Mouse (Mus musculus): Measurements from ENCODE around the gene Svopl. TPM values are rescaled to one million over a fixed set of nuclear protein-coding genes. Genes with fewer than 3 reads are reported as not detected.
A peak's percentile ranks its signal among the peaks of the same experiment; 100 is the strongest.

Svopl gene
- polyA plus RNA-seq, 1 experiment, result 0.78 TPM

DNA sequence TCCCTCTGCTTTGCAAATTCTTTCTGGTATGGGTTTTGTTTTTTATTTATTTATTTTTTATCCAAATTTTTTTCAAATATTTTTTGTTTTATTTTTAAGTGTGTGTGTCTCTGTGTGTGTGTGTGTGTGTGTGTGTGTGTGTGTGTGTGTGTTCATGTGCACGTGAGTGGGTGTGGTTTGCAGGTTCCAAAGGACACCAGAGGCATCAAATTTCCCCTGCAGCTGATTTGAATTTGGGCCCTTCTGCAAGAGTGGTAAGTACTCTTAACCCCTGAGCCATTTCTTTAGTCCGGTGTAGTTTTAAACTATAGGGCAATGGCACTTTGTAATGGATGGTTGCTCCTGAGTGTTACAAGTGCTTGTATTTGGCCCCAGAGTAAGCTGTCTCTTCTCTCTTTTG, 18.6 kb downstream of the Svopl start:
- DNase-seq (ENCODE audit: low read depth), result no peak
- TF ChIP-seq POLR2A (IDR thresholded peaks at IDR 0.05; ENCODE audit: borderline replicate concordance, extremely low read depth, insufficient read depth, insufficient read length, poor library complexity, severe bottlenecking) (no peak), CTCF (IDR thresholded peaks at IDR 0.05; ENCODE audit: borderline replicate concordance, extremely low read depth, insufficient read depth, insufficient read length) (no peak)

DNA sequence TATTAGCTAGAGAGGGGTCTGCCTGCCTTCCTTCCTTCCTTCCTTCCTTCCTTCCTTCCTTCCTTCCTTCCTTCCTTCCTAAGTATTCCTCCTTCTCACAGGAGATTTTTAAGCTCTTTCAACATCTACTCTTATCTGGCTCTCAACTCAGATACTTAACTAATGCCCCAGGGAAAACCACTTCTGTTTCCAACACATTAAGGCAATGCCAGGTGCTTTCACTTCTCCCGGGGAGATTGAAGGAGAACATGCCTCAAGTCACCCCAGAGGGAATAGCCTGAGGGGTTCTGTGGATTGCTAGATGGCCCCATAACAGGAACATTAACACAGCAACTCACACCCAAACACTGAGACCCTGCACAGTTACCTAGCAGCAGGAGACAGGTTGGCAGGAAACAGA, 19.0 kb downstream of the Svopl start:
- TF ChIP-seq POLR2A (IDR thresholded peaks at IDR 0.05; ENCODE audit: borderline replicate concordance, extremely low read depth, insufficient read depth, insufficient read length, poor library complexity, severe bottlenecking), result no peak
- DNase-seq (ENCODE audit: low read depth), result no peak

DNA sequence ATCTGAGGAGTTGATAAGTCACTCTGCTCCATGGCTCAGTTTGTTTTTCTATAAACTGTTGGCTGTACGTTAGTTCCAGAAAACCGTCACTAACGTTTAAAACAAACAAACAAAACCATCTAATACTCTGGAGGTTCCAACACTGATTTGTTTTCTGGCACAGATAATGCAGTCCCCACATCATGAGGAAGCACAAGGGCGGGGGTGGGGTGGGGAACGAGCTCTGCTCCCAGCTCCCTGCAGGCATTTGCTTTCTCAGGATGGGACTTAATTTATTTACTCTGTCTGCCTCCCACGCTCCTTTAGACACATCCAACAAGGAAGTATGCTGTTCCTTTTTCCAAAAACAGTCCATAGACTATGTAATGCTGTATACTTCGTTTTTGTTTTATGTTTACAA, 23.5 kb downstream of the Svopl start:
- no peak for TF ChIP-seq POLR2A (IDR thresholded peaks at IDR 0.05; ENCODE audit: borderline replicate concordance, extremely low read depth, insufficient read depth, insufficient read length, poor library complexity, severe bottlenecking)
- no peak for TF ChIP-seq CTCF (IDR thresholded peaks at IDR 0.05; ENCODE audit: borderline replicate concordance, extremely low read depth, insufficient read depth, insufficient read length)
- peak; percentile 24 for DNase-seq (ENCODE audit: low read depth)

DNA sequence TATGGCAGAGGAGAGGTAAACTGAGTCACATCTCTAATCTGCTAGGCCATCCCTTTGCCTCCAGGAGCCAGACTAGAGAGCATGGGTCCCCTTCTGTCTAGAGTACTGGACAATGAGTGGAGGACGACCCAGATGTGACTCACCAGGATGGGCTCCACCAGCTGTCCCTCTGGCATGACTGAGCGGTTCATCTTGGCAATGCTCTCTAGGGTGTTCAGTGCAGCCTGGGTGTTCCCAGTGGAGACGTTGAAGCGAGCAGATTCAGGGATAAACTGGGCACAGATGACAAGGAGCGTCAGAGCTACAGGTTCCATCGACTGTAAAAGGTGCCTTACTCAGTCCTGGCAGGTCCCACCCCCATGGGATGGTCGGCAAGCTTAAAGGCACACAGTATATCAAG, 25.4 kb downstream of the Svopl start:
- DNase-seq (ENCODE audit: low read depth), result no peak
- TF ChIP-seq CTCF (IDR thresholded peaks at IDR 0.05; ENCODE audit: borderline replicate concordance, extremely low read depth, insufficient read depth, insufficient read length), result no peak
- no peak for TF ChIP-seq POLR2A (IDR thresholded peaks at IDR 0.05; ENCODE audit: borderline replicate concordance, extremely low read depth, insufficient read depth, insufficient read length, poor library complexity, severe bottlenecking)

DNA sequence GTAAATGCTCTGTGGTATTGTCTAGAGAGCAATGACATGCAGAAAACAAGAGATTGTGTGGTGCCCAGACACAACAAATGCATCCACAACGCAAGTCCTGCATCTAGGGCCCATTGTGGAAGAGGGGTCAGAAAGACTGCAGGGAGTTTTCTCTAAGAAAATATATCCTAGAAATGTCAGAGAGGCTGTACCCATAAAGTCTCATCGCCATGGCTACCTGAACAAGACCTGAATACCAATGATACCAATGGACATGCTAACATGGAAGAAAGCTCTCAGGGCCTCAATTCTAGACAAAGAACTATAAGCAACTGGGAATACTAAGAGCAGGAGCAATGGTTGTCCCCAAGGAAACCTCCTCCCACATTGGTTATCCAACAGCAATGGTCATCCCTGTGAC, 34.0 kb downstream of the Svopl start:
- TF ChIP-seq CTCF (IDR thresholded peaks at IDR 0.05; ENCODE audit: borderline replicate concordance, extremely low read depth, insufficient read depth, insufficient read length) (no peak), POLR2A (IDR thresholded peaks at IDR 0.05; ENCODE audit: borderline replicate concordance, extremely low read depth, insufficient read depth, insufficient read length, poor library complexity, severe bottlenecking) (no peak)
- DNase-seq (ENCODE audit: low read depth), result peak; percentile 49

DNA sequence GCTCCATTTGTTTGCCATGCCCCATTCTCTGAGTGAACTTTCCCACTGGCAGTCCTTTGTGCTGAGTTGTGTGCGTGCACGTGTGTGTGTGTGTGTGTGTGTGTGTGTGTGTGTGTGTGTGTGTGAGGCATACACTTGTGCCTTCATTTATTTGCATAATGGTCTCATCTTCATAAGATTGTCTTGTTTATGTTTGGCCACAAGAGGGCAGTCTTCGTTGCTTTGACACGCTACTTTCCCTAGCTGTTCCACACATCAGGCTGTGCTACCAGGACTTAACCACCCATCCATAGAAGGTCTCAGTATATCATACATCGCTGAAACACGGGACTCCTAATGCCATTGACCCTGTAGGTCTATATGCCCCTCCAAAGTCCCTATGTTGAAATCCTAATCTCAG, 39.3 kb downstream of the Svopl start:
- no peak for TF ChIP-seq POLR2A (IDR thresholded peaks at IDR 0.05; ENCODE audit: borderline replicate concordance, extremely low read depth, insufficient read depth, insufficient read length, poor library complexity, severe bottlenecking)
- peak; percentile 66; the same call in 1 of the 2 replicates for TF ChIP-seq CTCF (IDR thresholded peaks at IDR 0.05; ENCODE audit: borderline replicate concordance, extremely low read depth, insufficient read depth, insufficient read length)
- DNase-seq (ENCODE audit: low read depth), result peak; percentile 87

DNA sequence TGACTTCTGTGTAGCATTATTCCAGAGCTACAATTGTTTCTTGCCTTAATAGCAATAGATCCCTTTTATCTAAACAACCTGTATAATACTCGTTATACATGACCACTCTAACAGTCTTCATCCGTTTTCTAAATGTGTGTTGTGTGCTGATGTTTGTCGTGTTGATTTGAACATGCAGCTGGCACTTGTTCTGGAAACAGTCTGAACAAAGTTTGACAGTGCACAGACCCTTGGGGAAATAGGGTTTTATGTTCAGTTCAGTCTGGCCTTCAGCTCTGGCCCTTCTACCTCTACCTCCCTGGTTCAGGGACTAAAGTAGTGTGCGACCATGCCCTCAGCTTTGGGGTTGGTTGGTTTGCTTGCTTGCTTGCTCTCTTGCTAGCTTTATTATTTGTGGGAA, 79.4 kb downstream of the Svopl start:
- no peak for TF ChIP-seq POLR2A (IDR thresholded peaks at IDR 0.05; ENCODE audit: borderline replicate concordance, extremely low read depth, insufficient read depth, insufficient read length, poor library complexity, severe bottlenecking)
- TF ChIP-seq CTCF (IDR thresholded peaks at IDR 0.05; ENCODE audit: borderline replicate concordance, extremely low read depth, insufficient read depth, insufficient read length), result no peak
- DNase-seq (ENCODE audit: low read depth), result no peak

DNA sequence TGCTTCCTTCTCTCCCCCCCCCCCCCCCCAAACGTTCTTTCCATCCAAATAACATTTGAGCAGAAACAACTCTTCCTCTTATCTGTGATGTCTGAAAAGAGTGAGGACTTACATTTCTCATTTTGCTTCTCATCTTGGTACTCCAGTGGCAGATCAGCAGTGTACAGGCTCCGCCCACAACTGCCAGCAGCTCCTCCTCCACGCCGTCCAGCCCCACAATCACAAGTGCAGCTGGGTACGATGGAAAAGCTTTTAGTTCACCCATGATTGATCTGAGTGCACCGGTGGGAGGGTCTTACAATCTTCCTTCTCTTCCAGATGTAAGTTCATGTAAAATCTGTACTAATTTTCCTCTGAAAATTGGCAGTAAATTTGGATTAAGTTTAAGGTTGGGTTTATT, 95.5 kb downstream of the Svopl start:
- no peak for TF ChIP-seq CTCF (IDR thresholded peaks at IDR 0.05; ENCODE audit: borderline replicate concordance, extremely low read depth, insufficient read depth, insufficient read length)
- DNase-seq (ENCODE audit: low read depth), result no peak

DNA sequence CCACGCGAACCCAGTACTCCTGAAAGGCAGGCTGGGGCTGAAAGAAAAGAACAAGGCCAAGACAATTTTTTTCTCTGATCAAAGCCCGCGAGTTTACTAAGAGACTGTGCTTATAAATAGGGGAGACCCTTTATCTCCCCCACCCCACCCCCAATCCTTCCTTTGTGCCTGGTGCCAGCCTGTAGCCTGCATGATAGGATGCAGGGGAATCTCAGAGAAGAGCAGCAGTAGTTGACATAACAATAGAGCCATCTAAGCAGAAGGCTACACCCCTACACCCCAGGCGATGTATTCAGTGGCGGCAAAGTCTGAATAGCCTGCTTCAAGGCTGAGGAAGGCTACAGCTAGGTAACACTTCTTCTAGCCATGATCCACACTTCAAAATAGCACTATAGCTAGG, 110.3 kb downstream of the Svopl start:
- TF ChIP-seq POLR2A (IDR thresholded peaks at IDR 0.05; ENCODE audit: borderline replicate concordance, extremely low read depth, insufficient read depth, insufficient read length, poor library complexity, severe bottlenecking) (no peak), CTCF (IDR thresholded peaks at IDR 0.05; ENCODE audit: borderline replicate concordance, extremely low read depth, insufficient read depth, insufficient read length) (no peak)
- peak; percentile 34 for DNase-seq (ENCODE audit: low read depth)

Other genes starting within 250 kb of the Svopl start
- 59.4 and 77.4 TPM in 2 replicates for gene Trim24, start 176.2 kb downstream of the Svopl start, polyA plus RNA-seq (2012; rRNA removed)
- gene Tmem213, start 62.3 kb upstream of the Svopl start, polyA plus RNA-seq (2012; rRNA removed), result 0.15 TPM in 1 of 2 replicates, not detected in the other
- 0.44 and 0.48 TPM in 2 replicates for gene Atp6v0a4, start 77.6 kb upstream of the Svopl start, polyA plus RNA-seq (2012; rRNA removed)
- 34.9 and 50.5 TPM in 2 replicates for gene D630045J12Rik, start 207.0 kb upstream of the Svopl start, polyA plus RNA-seq (2012; rRNA removed)

Data from brain, embryonic 14.5 days (tissue).